Mouse (Mus musculus): ENCODE data around the gene St5. TPM values are rescaled to one million over a fixed set of nuclear protein-coding genes. Genes with fewer than 3 reads are reported as not detected.

The St5 gene
- polyA plus RNA-seq, 1 experiment from 2014 or later, result 33.5 TPM

- H3K36me3 ChIP-seq (replicated peaks), result peaks cover 52% of the 10 kb centered on the region
- H3K27ac ChIP-seq, result peak overlapping the region; percentile 98
- H3K27me3 ChIP-seq (ENCODE audit: poor library complexity, severe bottlenecking), result no peaks in the 10 kb centered on the region
- no peak for DNase-seq (ENCODE audit: extremely low spot score, low spot score)
- H3K4me3 ChIP-seq, result peak overlapping the region; percentile 98
- H3K9me3 ChIP-seq, result no peaks in the 10 kb centered on the region
- peaks cover 37% of the 10 kb centered on the region for H3K4me1 ChIP-seq
- WGBS, result 8% methylated on average over 10 of the region's 10 CpGs
Measured at GRCm38 (mm10) chr7:109519936-109520335, 183.5 kb downstream of the St5 start.

- peak within 1 kb of the TSS; percentile 98 for H3K4me3 ChIP-seq
- DNase-seq (ENCODE audit: extremely low spot score, low spot score), result peak; percentile 98
- WGBS, result under 1% methylated on average over 72 of the region's 72 CpGs
- H3K9me3 ChIP-seq, result no peaks in the 10 kb centered on the region
- peaks cover 44% of the 10 kb centered on the region for H3K36me3 ChIP-seq (replicated peaks)
- no peaks in the 10 kb centered on the region for H3K27me3 ChIP-seq (ENCODE audit: poor library complexity, severe bottlenecking)
- peak within 1 kb of the TSS; percentile 98 for H3K27ac ChIP-seq
- peaks cover 37% of the 10 kb centered on the region for H3K4me1 ChIP-seq
Measured at GRCm38 (mm10) chr7:109518838-109519696, 184.3 kb downstream of the St5 start, which contains the start of gene Rpl27a. TSS of gene Rpl27a (plus strand) at chr7:109519147.

- 23% methylated on average over 10 of the region's 10 CpGs for WGBS
- Histone ChIP-seq H3K4me3 (peak overlapping the region; percentile 98), H3K9me3 (no peaks in the 10 kb centered on the region), H3K27ac (peak overlapping the region; percentile 98), H3K27me3 (ENCODE audit: poor library complexity, severe bottlenecking) (no peaks in the 10 kb centered on the region), H3K36me3 (replicated peaks) (peaks cover 35% of the 10 kb centered on the region), H3K4me1 (peaks cover 37% of the 10 kb centered on the region)
- no peak for DNase-seq (ENCODE audit: extremely low spot score, low spot score)
Measured at GRCm38 (mm10) chr7:109518036-109518681, 185.2 kb downstream of the St5 start.

GRCm38 (mm10) chr7:109516500-109516899 lies 186.9 kb downstream of the St5 start:
- no peak overlapping the region for H3K4me3 ChIP-seq
- no peak for DNase-seq (ENCODE audit: extremely low spot score, low spot score)
- 88% methylated on average over 3 of the region's 3 CpGs for WGBS

GRCm38 (mm10) chr7:109511838-109512237 lies 191.6 kb downstream of the St5 start:
- Histone ChIP-seq H3K36me3 (replicated peaks) (no peaks in the 10 kb centered on the region), H3K4me1 (peaks cover 13% of the 10 kb centered on the region), H3K27me3 (ENCODE audit: poor library complexity, severe bottlenecking) (no peaks in the 10 kb centered on the region), H3K4me3 (no peak overlapping the region), H3K9me3 (no peaks in the 10 kb centered on the region), H3K27ac (no peak overlapping the region)
- no peak for DNase-seq (ENCODE audit: extremely low spot score, low spot score)
- WGBS, result 88% methylated on average over 3 of the region's 3 CpGs

More at GRCm38 (mm10) chr7:109516500-109516899, 186.9 kb downstream of the St5 start:
- peaks cover 18% of the 10 kb centered on the region for H3K36me3 ChIP-seq (replicated peaks)
- peaks cover 29% of the 10 kb centered on the region for H3K4me1 ChIP-seq
- no peak overlapping the region for H3K27ac ChIP-seq
- no peaks in the 10 kb centered on the region for H3K9me3 ChIP-seq
- no peaks in the 10 kb centered on the region for H3K27me3 ChIP-seq (ENCODE audit: poor library complexity, severe bottlenecking)

GRCm38 (mm10) chr7:109510799-109511198 lies 192.6 kb downstream of the St5 start:
- 70% methylated on average over 2 of the region's 2 CpGs for WGBS
- Histone ChIP-seq H3K4me1 (peaks cover 20% of the 10 kb centered on the region), H3K9me3 (no peaks in the 10 kb centered on the region), H3K36me3 (replicated peaks) (no peaks in the 10 kb centered on the region), H3K4me3 (no peak overlapping the region), H3K27ac (no peak overlapping the region), H3K27me3 (ENCODE audit: poor library complexity, severe bottlenecking) (no peaks in the 10 kb centered on the region)
- no peak for DNase-seq (ENCODE audit: extremely low spot score, low spot score)

- 87% methylated on average over 4 of the region's 4 CpGs for WGBS
Measured at GRCm38 (mm10) chr7:109508034-109508433, 195.4 kb downstream of the St5 start, which contains the start of gene Trim66. TSS of gene Trim66 (minus strand) at chr7:109508134.

GRCm38 (mm10) chr7:109507572-109507971 lies 195.8 kb downstream of the St5 start:
- peak overlapping the region; percentile 27; the same call in 1 of the 2 replicates for H3K4me3 ChIP-seq
- H3K4me1 ChIP-seq, result peaks cover 20% of the 10 kb centered on the region
- no peak for DNase-seq (ENCODE audit: extremely low spot score, low spot score)
- WGBS, result 37% methylated on average over 9 of the region's 9 CpGs
- no peaks in the 10 kb centered on the region for H3K9me3 ChIP-seq
- H3K27ac ChIP-seq, result peak overlapping the region; percentile 74
- no peaks in the 10 kb centered on the region for H3K36me3 ChIP-seq (replicated peaks)
- H3K27me3 ChIP-seq (ENCODE audit: poor library complexity, severe bottlenecking), result no peaks in the 10 kb centered on the region

More at GRCm38 (mm10) chr7:109508034-109508433, 195.4 kb downstream of the St5 start, which contains the start of gene Trim66:
- no peak for DNase-seq (ENCODE audit: extremely low spot score, low spot score)
- Histone ChIP-seq H3K4me3 (peak within 1 kb of the TSS; percentile 27), H3K36me3 (replicated peaks) (no peaks in the 10 kb centered on the region), H3K27ac (peak within 1 kb of the TSS; percentile 74), H3K27me3 (ENCODE audit: poor library complexity, severe bottlenecking) (no peaks in the 10 kb centered on the region), H3K9me3 (no peaks in the 10 kb centered on the region), H3K4me1 (peaks cover 20% of the 10 kb centered on the region)

GRCm38 (mm10) chr7:109507119-109507518 lies 196.3 kb downstream of the St5 start:
- Histone ChIP-seq H3K27ac (peak overlapping the region; percentile 74), H3K36me3 (replicated peaks) (no peaks in the 10 kb centered on the region), H3K9me3 (no peaks in the 10 kb centered on the region), H3K27me3 (ENCODE audit: poor library complexity, severe bottlenecking) (no peaks in the 10 kb centered on the region), H3K4me1 (peaks cover 20% of the 10 kb centered on the region), H3K4me3 (peak overlapping the region; percentile 27)
- DNase-seq (ENCODE audit: extremely low spot score, low spot score), result no peak
- 3% methylated on average over 8 of the region's 8 CpGs for WGBS

GRCm38 (mm10) chr7:109497507-109497906 lies 205.9 kb downstream of the St5 start:
- H3K4me3 ChIP-seq, result no peak overlapping the region
- WGBS, result 62% methylated on average over 4 of the region's 4 CpGs
- no peaks in the 10 kb centered on the region for H3K36me3 ChIP-seq (replicated peaks)
- DNase-seq (ENCODE audit: extremely low spot score, low spot score), result no peak
- H3K27ac ChIP-seq, result no peak overlapping the region
- H3K9me3 ChIP-seq, result no peaks in the 10 kb centered on the region
- H3K4me1 ChIP-seq, result peaks cover 27% of the 10 kb centered on the region
- peaks cover 28% of the 10 kb centered on the region for H3K27me3 ChIP-seq (ENCODE audit: poor library complexity, severe bottlenecking)

GRCm38 (mm10) chr7:109493319-109494316 lies 209.8 kb downstream of the St5 start:
- Histone ChIP-seq H3K4me1 (peaks cover 31% of the 10 kb centered on the region), H3K36me3 (replicated peaks) (no peaks in the 10 kb centered on the region), H3K9me3 (no peaks in the 10 kb centered on the region), H3K4me3 (peak overlapping the region; percentile 38), H3K27me3 (ENCODE audit: poor library complexity, severe bottlenecking) (peaks cover 37% of the 10 kb centered on the region), H3K27ac (0 out of 2 replicates have a peak overlapping the region, but pooled peaks have one; percentile 8)
- WGBS, result 9% methylated on average over 21 of the region's 21 CpGs
- no peak for DNase-seq (ENCODE audit: extremely low spot score, low spot score)

Data from forebrain, embryonic 10.5 days (tissue).